Mouse (Mus musculus) C2C12 (cell line): ENCODE measurements around the gene Map1b.
A peak's percentile ranks its signal among the peaks of the same experiment; 100 is the strongest.

Experiments
- CTCF ChIP-seq: IDR thresholded peaks from one replicate; pipeline ENCODE4 v1.5.1; 2011; ENCODE audit not compliant: control insufficient read depth, insufficient read depth, insufficient read length
- MAX ChIP-seq: IDR thresholded peaks from one replicate; pipeline ENCODE4 v1.6.1; 2011; ENCODE audit warnings: mild to moderate bottlenecking, control low read depth
- MYOD1 ChIP-seq: IDR thresholded peaks from one replicate; pipeline ENCODE4 v1.6.1; 2011; ENCODE audit warnings: low read depth; ENCODE audit not compliant: control insufficient read depth, insufficient read length

- TF ChIP-seq CTCF: peak; percentile 73
- TF ChIP-seq MAX: no peak
- peak; percentile 15 for TF ChIP-seq MYOD1
These were observed 1.3 kb downstream of the Map1b start for GRCm38 (mm10) chr13:99514917-99515591.
